Mouse (Mus musculus): ENCODE data around the gene Stk40.
"Not testable (repeated sequence)": the region's sequence is repeated elsewhere in the genome, so short reads cannot be mapped to it uniquely, and the experiment has no call there.

The Stk40 gene

DNA sequence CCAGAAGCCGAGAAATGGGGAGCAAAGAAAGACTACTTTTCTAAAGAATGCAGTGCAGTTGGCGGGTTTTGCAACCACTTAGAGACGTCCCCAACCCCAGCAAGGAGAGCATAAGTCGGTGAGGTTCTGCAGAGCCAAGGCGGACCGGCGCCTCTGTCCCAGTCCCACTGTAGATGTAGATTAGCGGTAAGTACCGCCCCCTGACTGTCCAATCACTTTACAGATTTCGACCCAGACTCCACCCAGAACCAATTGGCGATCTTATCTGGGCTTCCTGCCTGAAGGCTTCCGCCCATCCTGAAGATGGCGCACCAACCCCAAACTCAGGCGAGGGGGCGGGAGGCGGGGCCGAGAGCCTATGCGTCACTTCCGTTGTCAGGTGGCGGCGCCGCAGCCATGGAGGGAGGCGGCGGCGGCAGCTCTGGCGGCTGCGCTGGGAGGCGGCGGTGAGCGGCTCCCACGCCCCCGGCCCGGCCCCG, at the start of gene Stk40:
Gene Stk40, plus strand, starts transcription at position 368 of the 479 bp plus-strand sequence.
- DNase-seq, result peak; percentile 99

GRCm38 (mm10) chr4:126057207-126058133, 46.3 kb upstream of the Stk40 start:
- no peak for DNase-seq

- peak; percentile 97 for DNase-seq
These were observed 45.4 kb upstream of the Stk40 start, which contains the start of gene Oscp1 for GRCm38 (mm10) chr4:126058134-126058996. Oscp1 (plus strand) TSS chr4:126058565.

- DNase-seq, result no peak
These were observed 44.8 kb upstream of the Stk40 start for GRCm38 (mm10) chr4:126058997-126059362.

- no peak for DNase-seq
These were observed 40.9 kb upstream of the Stk40 start for GRCm38 (mm10) chr4:126062856-126063255.

DNA sequence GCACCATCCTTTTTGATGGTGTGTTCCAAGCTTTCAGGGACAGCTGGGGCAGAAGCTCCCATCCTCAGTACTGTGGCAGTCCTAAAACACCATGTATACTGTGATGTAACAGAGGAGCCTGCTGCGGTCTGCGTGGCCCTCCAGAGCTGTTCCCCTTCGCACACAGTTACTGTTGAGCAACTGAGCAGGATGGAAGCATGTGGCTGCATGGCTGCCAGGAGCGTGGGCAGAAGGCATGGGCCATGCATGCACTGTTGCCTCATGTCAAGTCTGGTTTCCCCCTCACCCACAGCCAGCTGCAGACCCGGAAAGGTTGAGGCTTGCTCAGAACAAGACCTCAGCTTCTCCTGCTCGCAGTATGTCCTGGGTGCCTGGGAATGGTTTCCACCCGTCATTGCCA, 38.5 kb upstream of the Stk40 start:
- no peak for DNase-seq

- no peak for DNase-seq
These were observed 36.2 kb upstream of the Stk40 start for GRCm38 (mm10) chr4:126067401-126068077.

GRCm38 (mm10) chr4:126068842-126069241, 34.9 kb upstream of the Stk40 start:
- no peak for DNase-seq

GRCm38 (mm10) chr4:126077833-126078232, 25.9 kb upstream of the Stk40 start:
- DNase-seq, result no peak

- no peak for DNase-seq
These were observed 24.5 kb upstream of the Stk40 start for GRCm38 (mm10) chr4:126079266-126079665.

- no peak for DNase-seq
These were observed 22.2 kb upstream of the Stk40 start for GRCm38 (mm10) chr4:126081601-126082000.

DNA sequence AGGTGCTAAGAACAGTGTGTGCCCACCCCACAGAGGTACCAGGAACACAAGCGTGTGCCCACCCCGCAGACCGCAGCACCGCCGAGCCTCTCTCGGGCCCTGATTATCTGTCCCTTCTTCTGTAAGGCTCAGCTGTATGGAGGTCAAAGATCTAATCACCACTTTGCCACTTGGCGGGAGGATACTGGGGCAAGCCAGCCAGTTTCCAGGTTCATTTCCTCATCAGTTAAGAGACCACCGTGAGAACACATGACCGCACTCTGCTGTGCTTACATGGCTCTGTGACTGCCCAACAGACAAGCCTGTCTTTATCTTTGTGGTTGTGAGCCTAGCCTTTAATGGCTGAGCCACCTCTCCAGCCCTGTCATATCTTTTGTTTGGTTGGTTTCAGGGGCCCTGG, 20.7 kb upstream of the Stk40 start:
- no peak for DNase-seq

DNA sequence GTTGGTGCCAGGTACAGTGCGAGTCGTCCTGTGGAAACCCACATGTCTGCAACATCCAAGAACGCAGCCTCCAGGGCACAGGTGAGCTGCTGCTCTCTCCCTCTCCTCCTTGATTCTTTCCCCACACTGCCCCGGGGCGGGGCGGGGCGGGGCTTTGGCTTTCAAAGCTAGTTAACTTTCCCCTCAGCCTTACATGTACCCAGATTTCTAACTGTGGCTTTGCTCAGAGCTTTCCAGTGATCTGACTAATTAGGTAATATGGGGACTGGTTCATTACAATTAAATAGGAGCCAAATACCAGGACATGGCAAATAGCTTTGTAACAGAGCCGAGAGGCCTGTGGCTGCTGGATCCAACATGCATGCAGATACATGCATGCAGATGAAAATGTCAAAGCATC, 19.4 kb upstream of the Stk40 start:
- no peak for DNase-seq

DNA sequence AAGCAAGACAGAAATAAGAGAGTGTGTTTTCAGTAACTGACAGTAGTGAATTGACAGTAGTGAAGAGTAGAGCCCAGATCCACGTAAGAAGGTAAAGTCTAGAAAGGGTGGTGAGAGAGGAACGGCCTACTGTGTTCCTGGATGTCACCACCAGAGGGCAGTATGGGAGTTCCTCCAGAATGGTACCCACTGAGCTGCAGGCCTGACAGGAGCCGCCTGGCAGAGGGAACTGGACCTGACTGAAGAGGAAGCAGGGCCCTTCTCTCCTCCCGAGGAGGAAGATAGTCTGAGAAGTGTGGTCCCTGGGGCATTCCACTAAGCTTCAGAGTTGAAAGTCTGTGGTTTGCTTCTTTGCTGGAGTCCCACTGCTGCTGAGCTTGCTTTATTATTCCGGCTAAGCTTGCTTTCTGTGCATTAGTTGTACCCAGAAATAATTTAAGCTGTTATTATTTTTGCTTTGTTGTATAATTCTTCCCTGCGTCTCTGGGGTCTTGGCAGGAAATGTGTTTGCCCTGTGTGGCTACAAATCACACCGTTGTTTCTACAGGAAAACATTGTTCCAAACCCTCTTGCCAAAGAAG, 17.7 kb upstream of the Stk40 start:
- DNase-seq, result peak; percentile 88

- no peak for DNase-seq
These were observed 13.5 kb upstream of the Stk40 start for GRCm38 (mm10) chr4:126090101-126090847.

- no peak for DNase-seq
These were observed 13.0 kb upstream of the Stk40 start for GRCm38 (mm10) chr4:126090848-126091124.

DNA sequence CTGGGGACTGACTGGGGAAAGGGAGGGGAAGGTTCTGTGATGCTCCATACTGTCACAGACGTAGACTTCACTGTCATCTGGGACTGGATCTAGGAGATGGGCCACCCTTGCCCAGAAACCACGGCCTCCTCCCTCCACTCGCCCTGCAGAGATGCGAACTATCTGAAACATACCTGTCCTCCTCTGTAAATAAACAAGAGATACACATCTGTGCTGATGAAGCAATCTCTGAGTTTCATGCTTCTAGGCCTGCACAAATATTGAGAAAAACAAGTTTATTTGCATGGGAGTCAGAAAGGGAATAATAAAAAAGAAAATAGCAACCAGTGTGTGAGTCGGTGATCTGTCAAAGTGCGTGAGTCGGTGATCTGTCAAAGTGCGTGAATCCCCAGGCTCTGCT, 11.9 kb upstream of the Stk40 start:
- DNase-seq, result no peak

GRCm38 (mm10) chr4:126095622-126096430, 7.9 kb upstream of the Stk40 start:
- not testable (repeated sequence) for DNase-seq

DNA sequence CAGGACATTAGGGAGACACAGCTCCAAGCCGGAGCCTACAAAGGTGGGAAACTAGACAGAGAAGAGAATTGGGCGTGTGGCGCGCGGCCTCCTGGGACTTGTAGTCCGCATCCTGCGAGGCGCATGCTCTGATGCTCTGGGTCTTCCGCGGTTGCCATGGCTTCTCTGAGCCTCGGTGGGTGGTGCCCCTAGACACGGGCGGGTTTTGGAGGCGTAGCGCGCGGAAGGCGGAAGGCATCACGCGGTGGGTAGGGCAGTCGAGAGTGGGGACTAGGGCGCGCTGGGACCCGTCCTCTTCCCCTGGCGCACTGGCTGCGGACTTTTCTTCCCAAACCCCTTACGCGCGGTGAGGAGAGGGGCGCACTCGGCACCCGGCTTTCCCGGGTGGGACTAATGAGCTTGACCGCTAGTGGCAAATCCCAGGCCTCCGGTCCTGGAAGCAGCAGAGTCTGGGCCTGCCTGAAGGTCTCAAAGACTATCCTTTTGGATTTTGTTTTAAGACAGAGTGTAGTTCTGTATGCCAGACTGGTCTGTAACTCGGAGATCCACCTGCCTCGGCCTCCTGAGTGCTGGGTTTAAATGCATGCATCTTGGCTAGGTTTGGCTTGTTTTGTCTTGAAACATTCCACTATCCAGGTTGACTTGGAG, 7.2 kb upstream of the Stk40 start, which contains the start of gene Lsm10:
Gene Lsm10, plus strand, starts transcription at position 160 of the 648 bp plus-strand sequence.
- DNase-seq, result peak; percentile 97

- no peak for DNase-seq
These were observed 6.0 kb upstream of the Stk40 start for GRCm38 (mm10) chr4:126097711-126098253.

Measured in retina, postnatal 1 day (tissue).